Mouse (Mus musculus): ENCODE results near the gene Ppp1r12a. TPM values are rescaled to one million over a fixed set of nuclear protein-coding genes. Genes with fewer than 3 reads are reported as not detected.

Ppp1r12a gene
- total RNA-seq, 2 experiments from 2014 or later, result 83.4 to 92.2 TPM

DNA sequence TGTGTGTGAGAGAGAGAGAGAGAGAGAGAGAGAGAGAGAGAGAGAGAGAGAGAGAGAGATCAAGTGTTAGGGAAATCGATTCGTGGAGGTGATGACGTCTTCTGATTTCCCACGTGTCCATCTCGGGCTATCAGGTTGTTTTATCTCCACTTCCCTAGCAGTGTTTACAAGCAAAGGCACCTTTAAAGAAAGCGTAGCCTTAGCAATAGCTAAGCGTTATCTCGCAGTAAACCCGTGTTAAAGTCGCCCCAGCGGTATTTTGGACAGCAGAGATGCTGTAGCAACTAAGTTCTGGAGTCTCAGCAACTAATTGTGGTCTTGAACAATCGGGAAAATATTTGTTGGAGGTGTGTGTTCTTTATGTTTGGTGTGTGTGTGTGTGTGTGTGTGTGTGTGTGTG is 171.6 kb downstream of the Ppp1r12a start:
- DNase-seq, result peak; percentile 10

Other genes with a start within 250 kb of the Ppp1r12a start
- 10 to 100 TPM in 1 of 2 experiments, 1 to 10 TPM in 1; 6.7 to 10.4 TPM for gene Pawr, start 169.9 kb downstream of the Ppp1r12a start, total RNA-seq (2021)

Data from adrenal gland, postnatal 10 days (tissue).